Mouse (Mus musculus): ENCODE results near the gene Ppp1r14d. TPM values are rescaled to one million over a fixed set of nuclear protein-coding genes. Genes with fewer than 3 reads are reported as not detected.

Gene Ppp1r14d
- polyA plus RNA-seq, 1 experiment: 0.52 TPM

GRCm38 (mm10) chr2:119189029-119189710 is 40.5 kb downstream of the Ppp1r14d start:
- peaks cover 3% of the 10 kb centered on the region for H3K4me1 ChIP-seq (ENCODE audit: control insufficient read depth, insufficient read depth, low read length)
- no peak overlapping the region for H3K27ac ChIP-seq (ENCODE audit: control insufficient read depth, insufficient read depth, low read depth, low read length)
- TF ChIP-seq CTCF (IDR thresholded peaks at IDR 0.05; ENCODE audit: control insufficient read depth, insufficient read depth, insufficient replicate concordance, low read depth, low read length): peak; percentile 73
- TF ChIP-seq POLR2A (IDR thresholded peaks at IDR 0.05; ENCODE audit: control insufficient read depth, low read depth, low read length): no peak
- H3K27me3 ChIP-seq (ENCODE audit: control insufficient read depth, insufficient read depth, low read length): no peaks in the 10 kb centered on the region
- peak overlapping the region; percentile 67 for H3K4me3 ChIP-seq (ENCODE audit: control insufficient read depth, low read depth, low read length)
- peaks cover 2% of the 10 kb centered on the region for H3K36me3 ChIP-seq (ENCODE audit: control insufficient read depth, insufficient read depth, low read length)

GRCm38 (mm10) chr2:119182914-119183313 is 46.8 kb downstream of the Ppp1r14d start:
- Histone ChIP-seq H3K27ac (ENCODE audit: control insufficient read depth, insufficient read depth, low read depth, low read length) (no peak overlapping the region), H3K4me1 (ENCODE audit: control insufficient read depth, insufficient read depth, low read length) (no peaks in the 10 kb centered on the region), H3K4me3 (ENCODE audit: control insufficient read depth, low read depth, low read length) (no peak overlapping the region), H3K27me3 (ENCODE audit: control insufficient read depth, insufficient read depth, low read length) (no peaks in the 10 kb centered on the region), H3K36me3 (ENCODE audit: control insufficient read depth, insufficient read depth, low read length) (peaks cover 3% of the 10 kb centered on the region)
- TF ChIP-seq POLR2A (IDR thresholded peaks at IDR 0.05; ENCODE audit: control insufficient read depth, low read depth, low read length): no peak
- no peak for TF ChIP-seq CTCF (IDR thresholded peaks at IDR 0.05; ENCODE audit: control insufficient read depth, insufficient read depth, insufficient replicate concordance, low read depth, low read length)

- Histone ChIP-seq H3K27ac (ENCODE audit: control insufficient read depth, insufficient read depth, low read depth, low read length) (no peak overlapping the region), H3K27me3 (ENCODE audit: control insufficient read depth, insufficient read depth, low read length) (no peaks in the 10 kb centered on the region), H3K4me1 (ENCODE audit: control insufficient read depth, insufficient read depth, low read length) (no peaks in the 10 kb centered on the region), H3K36me3 (ENCODE audit: control insufficient read depth, insufficient read depth, low read length) (peaks cover 2% of the 10 kb centered on the region), H3K4me3 (ENCODE audit: control insufficient read depth, low read depth, low read length) (no peak overlapping the region)
- TF ChIP-seq POLR2A (IDR thresholded peaks at IDR 0.05; ENCODE audit: control insufficient read depth, low read depth, low read length) (no peak), CTCF (IDR thresholded peaks at IDR 0.05; ENCODE audit: control insufficient read depth, insufficient read depth, insufficient replicate concordance, low read depth, low read length) (no peak)
Measured at GRCm38 (mm10) chr2:119177384-119177939, 52.2 kb downstream of the Ppp1r14d start.

- Histone ChIP-seq H3K27ac (ENCODE audit: control insufficient read depth, insufficient read depth, low read depth, low read length) (no peak overlapping the region), H3K36me3 (ENCODE audit: control insufficient read depth, insufficient read depth, low read length) (peaks cover 2% of the 10 kb centered on the region), H3K4me1 (ENCODE audit: control insufficient read depth, insufficient read depth, low read length) (no peaks in the 10 kb centered on the region), H3K27me3 (ENCODE audit: control insufficient read depth, insufficient read depth, low read length) (no peaks in the 10 kb centered on the region), H3K4me3 (ENCODE audit: control insufficient read depth, low read depth, low read length) (no peak overlapping the region)
- TF ChIP-seq CTCF (IDR thresholded peaks at IDR 0.05; ENCODE audit: control insufficient read depth, insufficient read depth, insufficient replicate concordance, low read depth, low read length) (no peak), POLR2A (IDR thresholded peaks at IDR 0.05; ENCODE audit: control insufficient read depth, low read depth, low read length) (no peak)
Measured at GRCm38 (mm10) chr2:119176761-119177160, 52.9 kb downstream of the Ppp1r14d start.

GRCm38 (mm10) chr2:119175614-119176013 is 54.1 kb downstream of the Ppp1r14d start:
- Histone ChIP-seq H3K27ac (ENCODE audit: control insufficient read depth, insufficient read depth, low read depth, low read length) (no peak overlapping the region), H3K36me3 (ENCODE audit: control insufficient read depth, insufficient read depth, low read length) (peaks cover 2% of the 10 kb centered on the region)
- TF ChIP-seq CTCF (IDR thresholded peaks at IDR 0.05; ENCODE audit: control insufficient read depth, insufficient read depth, insufficient replicate concordance, low read depth, low read length) (no peak), POLR2A (IDR thresholded peaks at IDR 0.05; ENCODE audit: control insufficient read depth, low read depth, low read length) (no peak)

GRCm38 (mm10) chr2:119174866-119175265 is 54.8 kb downstream of the Ppp1r14d start:
- TF ChIP-seq POLR2A (IDR thresholded peaks at IDR 0.05; ENCODE audit: control insufficient read depth, low read depth, low read length) (no peak), CTCF (IDR thresholded peaks at IDR 0.05; ENCODE audit: control insufficient read depth, insufficient read depth, insufficient replicate concordance, low read depth, low read length) (no peak)
- Histone ChIP-seq H3K27ac (ENCODE audit: control insufficient read depth, insufficient read depth, low read depth, low read length) (no peak overlapping the region), H3K4me1 (ENCODE audit: control insufficient read depth, insufficient read depth, low read length) (no peaks in the 10 kb centered on the region), H3K4me3 (ENCODE audit: control insufficient read depth, low read depth, low read length) (peak overlapping the region; percentile 16), H3K36me3 (ENCODE audit: control insufficient read depth, insufficient read depth, low read length) (peaks cover 2% of the 10 kb centered on the region), H3K27me3 (ENCODE audit: control insufficient read depth, insufficient read depth, low read length) (no peaks in the 10 kb centered on the region)

More at GRCm38 (mm10) chr2:119175614-119176013, 54.1 kb downstream of the Ppp1r14d start:
- H3K4me3 ChIP-seq (ENCODE audit: control insufficient read depth, low read depth, low read length): peak overlapping the region; percentile 10
- H3K27me3 ChIP-seq (ENCODE audit: control insufficient read depth, insufficient read depth, low read length): no peaks in the 10 kb centered on the region
- no peaks in the 10 kb centered on the region for H3K4me1 ChIP-seq (ENCODE audit: control insufficient read depth, insufficient read depth, low read length)

GRCm38 (mm10) chr2:119173991-119174651 is 55.6 kb downstream of the Ppp1r14d start, which contains the start of gene Gm14137:
Gene Gm14137, plus strand, starts transcription at chr2:119174509.
- Histone ChIP-seq H3K36me3 (ENCODE audit: control insufficient read depth, insufficient read depth, low read length) (no peaks in the 10 kb centered on the region; the same call in 1 of the 2 replicates), H3K27me3 (ENCODE audit: control insufficient read depth, insufficient read depth, low read length) (no peaks in the 10 kb centered on the region), H3K4me1 (ENCODE audit: control insufficient read depth, insufficient read depth, low read length) (no peaks in the 10 kb centered on the region; the same call in 1 of the 2 replicates), H3K27ac (ENCODE audit: control insufficient read depth, insufficient read depth, low read depth, low read length) (no peak within 1 kb of the TSS), H3K4me3 (ENCODE audit: control insufficient read depth, low read depth, low read length) (peak within 1 kb of the TSS; percentile 16)
- no peak for TF ChIP-seq CTCF (IDR thresholded peaks at IDR 0.05; ENCODE audit: control insufficient read depth, insufficient read depth, insufficient replicate concordance, low read depth, low read length)
- no peak; the same call in 1 of the 2 replicates for TF ChIP-seq POLR2A (IDR thresholded peaks at IDR 0.05; ENCODE audit: control insufficient read depth, low read depth, low read length)

Measured in testis, adult 2 months (tissue).